Mouse (Mus musculus) myocyte (in vitro differentiated cells): ENCODE results near the gene Ift43.

Source experiments
- CEBPB ChIP-seq: IDR thresholded peaks from 2 replicates; pipeline ENCODE4 v1.6.1; 2011; ENCODE audit warnings: mild to moderate bottlenecking, moderate library complexity; ENCODE audit not compliant: poor library complexity, insufficient read depth, severe bottlenecking
- E2F4 ChIP-seq: IDR thresholded peaks from one replicate; pipeline ENCODE4 v1.6.1; 2011; ENCODE audit warnings: mild to moderate bottlenecking, control low read depth, moderate library complexity; ENCODE audit not compliant: insufficient read depth
- MAX ChIP-seq: IDR thresholded peaks from one replicate; pipeline ENCODE4 v1.6.1; 2011; ENCODE audit warnings: low read depth, mild to moderate bottlenecking, control low read depth
- MYOD1 ChIP-seq, 3 experiments: IDR thresholded peaks; one replicate each; pipeline ENCODE4 v1.6.1; 2011; ENCODE audit warnings: control low read depth in 2 of 3, low read depth in 2 of 3, mild to moderate bottlenecking in 2 of 3, moderate library complexity in 1 of 3; ENCODE audit not compliant: insufficient read length in 2 of 3, control insufficient read depth in 1 of 3
- POLR2A ChIP-seq: IDR thresholded peaks from one replicate; pipeline ENCODE4 v1.6.1; 2011; ENCODE audit warnings: low read depth, mild to moderate bottlenecking, control low read depth, moderate library complexity; ENCODE audit not compliant: insufficient read length
- POLR2AphosphoS2 ChIP-seq: IDR thresholded peaks from one replicate; pipeline ENCODE4 v1.6.1; 2011; ENCODE audit warnings: low read depth, control low read depth; ENCODE audit not compliant: insufficient read length
- REST ChIP-seq: IDR thresholded peaks from one replicate; pipeline ENCODE4 v1.6.1; 2011; ENCODE audit warnings: mild to moderate bottlenecking, control low read depth, moderate library complexity; ENCODE audit not compliant: insufficient read depth, insufficient read length
- TCF12 ChIP-seq: IDR thresholded peaks from one replicate; pipeline ENCODE4 v1.6.1; 2011; ENCODE audit warnings: mild to moderate bottlenecking, control low read depth; ENCODE audit not compliant: poor library complexity, insufficient read depth, severe bottlenecking

GRCm38 (mm10) chr12:86086550-86086949, 4.2 kb downstream of the Ift43 start:
- TF ChIP-seq E2F4 (no peak), MAX (no peak), POLR2A (no peak), MYOD1 (IDR thresholded peaks at IDR 0.05; ENCODE audit: control insufficient read depth in 1 of 3, insufficient read length in 2 of 3, low read depth in 2 of 3) (no peak), CEBPB (no peak), REST (no peak), POLR2AphosphoS2 (no peak), TCF12 (no peak)
